Mouse (Mus musculus) MN1 (cell line): ENCODE measurements around the gene Alg9.
"Not testable (repeated sequence)": the region's sequence is repeated elsewhere in the genome, so short reads cannot be mapped to it uniquely, and the experiment has no call there.

Experiments
- DNase-seq: peaks from one replicate; pipeline ENCODE4 v3.0.0-alpha.2; 2016; ENCODE audit warnings: low spot score

Gene Alg9

DNA sequence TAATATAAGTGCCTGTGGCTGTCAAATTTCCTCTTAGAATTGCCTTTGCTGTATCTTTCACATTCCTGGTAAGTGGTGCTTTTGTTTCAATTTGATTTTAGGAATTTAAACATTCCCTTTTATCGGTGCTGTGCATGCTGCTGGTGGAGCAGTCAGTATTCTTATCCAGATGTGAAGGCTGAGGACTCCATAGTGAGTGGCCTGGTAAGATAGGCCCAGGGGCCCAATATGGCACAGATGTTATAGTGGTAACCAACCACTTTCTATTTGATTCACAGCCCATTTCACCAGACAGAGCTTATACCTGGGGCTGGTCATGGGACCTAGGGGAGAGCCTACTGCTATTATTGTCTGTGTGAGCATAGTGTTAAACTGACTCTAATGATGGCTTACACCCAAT, 41.7 kb downstream of the Alg9 start:
- no peak for DNase-seq

DNA sequence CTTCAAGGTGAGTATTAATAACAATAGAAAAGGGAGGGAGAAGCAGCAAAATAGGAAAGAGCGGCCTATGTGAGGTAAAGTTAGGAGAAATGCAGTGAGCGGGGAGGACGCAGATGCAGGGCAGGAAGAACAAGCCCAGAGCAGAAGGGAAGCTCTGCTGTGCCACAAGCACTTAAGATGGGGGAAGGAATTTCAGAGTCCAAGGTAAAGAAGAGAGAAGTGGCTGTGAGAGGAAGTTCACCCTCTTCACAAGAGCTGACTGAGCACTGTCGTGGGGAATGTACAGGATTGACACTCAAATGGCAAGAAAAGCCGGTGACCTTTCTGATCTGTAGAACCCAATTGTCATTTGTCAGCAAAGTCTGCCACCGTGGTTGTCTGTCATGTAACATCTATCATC, 43.2 kb downstream of the Alg9 start:
- DNase-seq: no peak

DNA sequence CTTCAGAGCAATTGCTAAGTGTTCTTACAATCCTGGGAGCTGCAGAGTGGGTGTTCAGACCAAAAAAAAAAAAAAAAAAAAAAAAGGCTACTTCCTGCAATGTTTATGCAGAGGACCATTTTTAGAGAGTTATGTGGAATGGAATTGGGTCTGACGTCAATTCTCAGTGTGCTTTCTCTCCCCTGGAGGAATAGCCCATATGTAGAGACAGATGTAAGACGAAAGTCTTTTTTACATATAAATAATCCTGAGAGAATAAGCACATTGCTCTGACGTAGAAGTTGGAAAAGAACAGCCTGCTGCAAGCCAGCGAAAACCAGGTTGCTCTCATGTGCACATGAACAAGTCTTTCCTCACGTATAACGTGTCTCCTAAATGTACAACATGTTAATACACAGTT, 44.9 kb downstream of the Alg9 start:
- DNase-seq: no peak

DNA sequence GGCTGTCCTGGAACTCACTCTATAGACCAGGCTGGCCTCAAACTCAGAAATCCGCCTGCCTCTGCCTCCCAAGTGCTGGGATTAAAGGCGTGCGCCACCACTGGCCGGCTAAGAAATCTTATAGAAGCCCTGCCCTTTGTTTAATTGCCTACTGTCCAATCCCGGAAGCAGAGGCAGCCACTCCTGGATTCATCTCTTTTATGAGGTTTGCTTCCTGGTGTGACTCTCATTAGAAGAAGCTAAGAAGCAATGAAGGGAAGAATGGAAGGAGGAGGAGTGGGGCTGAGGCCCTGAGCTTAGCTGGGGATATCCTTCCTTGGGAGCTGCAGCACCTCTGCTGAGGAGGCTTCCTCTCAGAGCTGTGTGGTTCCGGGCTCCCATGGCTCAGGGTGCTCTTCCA, 46.8 kb downstream of the Alg9 start:
- DNase-seq: no peak

DNA sequence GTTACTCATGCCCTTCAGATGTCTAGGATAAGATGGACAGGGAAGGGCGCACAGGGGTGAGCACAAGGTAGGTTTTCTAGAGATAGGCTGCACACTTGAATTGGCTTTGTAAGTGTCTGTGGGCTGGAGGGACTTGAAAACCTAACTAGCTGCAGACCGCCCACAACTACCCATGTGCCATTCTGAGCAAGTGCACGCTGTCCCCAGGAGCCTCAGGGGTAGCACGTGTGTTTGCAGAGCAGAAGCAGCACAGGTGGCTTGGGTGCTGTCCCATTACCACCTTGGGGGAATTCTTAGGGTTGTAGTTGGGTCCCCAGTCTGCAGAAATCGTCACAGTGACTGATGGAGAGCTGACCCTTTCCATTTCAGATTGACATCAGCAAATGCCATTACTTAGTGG, 47.4 kb downstream of the Alg9 start:
- DNase-seq: no peak

DNA sequence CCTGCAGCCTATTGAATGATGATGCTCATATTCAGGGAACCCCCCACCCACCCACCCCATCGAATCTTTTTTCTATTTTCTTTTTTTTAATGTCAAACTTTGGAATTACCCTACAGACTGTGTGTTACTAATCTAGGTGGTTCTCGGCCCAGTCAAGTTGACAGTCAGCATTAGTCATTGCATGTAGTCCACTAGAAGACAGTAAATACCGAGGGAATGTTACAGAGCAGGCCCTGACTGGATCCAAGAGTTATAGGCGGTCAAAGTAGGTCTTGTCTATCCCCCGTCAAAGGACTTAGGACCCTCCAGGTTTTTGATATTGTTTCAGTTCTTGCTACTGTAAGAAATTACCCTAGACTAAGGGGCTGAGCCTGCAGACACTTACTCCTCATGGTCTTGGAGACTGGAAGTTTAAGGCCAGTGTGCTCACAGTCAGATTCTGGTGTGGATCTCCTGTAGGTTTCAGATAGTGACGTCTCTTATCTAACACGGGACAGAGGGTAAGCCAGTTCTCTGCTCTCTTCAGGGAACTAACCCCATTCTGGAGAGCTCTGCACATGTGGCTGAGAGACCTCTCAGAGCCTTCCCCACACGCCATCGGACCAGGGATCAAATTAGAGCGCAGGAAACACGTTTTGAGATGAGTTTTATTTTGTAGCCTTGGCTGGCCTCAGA, 49.1 kb downstream of the Alg9 start:
- no peak for DNase-seq

DNA sequence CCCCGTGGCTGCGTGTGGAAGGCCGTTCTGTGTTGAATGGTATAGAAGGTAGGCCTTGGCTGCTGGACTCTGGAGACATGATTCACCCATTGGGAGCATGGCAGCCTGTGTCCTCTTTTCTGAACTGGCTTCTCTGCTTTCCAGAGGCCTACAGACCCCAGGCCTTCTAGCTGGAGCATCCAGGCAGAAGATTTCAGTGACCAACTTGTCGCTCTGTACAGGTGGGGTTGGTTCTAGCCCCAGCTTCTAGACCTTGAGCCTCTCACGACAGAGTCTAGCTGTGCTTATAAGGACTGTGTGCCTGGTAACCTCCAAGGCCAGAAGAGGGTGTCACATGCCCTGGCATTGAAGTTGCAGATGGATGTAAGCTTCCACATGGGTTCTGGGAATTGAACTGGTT, 56.7 kb downstream of the Alg9 start:
- no peak for DNase-seq

DNA sequence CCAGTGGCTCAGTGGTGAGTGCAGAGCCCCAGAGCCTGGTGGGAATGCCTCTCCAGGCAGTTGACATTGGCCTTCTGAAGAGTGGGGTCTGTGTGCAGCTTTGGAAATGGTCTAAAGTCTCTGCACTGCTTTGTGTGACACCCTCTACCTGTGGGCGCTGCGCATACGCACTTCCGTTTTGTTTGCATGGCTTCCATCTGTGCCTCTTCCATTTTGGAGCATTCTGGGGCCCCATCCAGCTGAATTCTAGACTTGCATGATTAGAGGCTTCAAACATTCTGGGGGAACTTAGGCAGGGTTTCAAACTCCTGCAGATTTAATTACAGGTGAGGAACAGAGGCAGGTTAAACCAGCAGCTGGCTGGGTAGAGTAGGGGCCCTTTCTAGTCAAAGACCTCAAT, 57.3 kb downstream of the Alg9 start:
- no peak for DNase-seq

DNA sequence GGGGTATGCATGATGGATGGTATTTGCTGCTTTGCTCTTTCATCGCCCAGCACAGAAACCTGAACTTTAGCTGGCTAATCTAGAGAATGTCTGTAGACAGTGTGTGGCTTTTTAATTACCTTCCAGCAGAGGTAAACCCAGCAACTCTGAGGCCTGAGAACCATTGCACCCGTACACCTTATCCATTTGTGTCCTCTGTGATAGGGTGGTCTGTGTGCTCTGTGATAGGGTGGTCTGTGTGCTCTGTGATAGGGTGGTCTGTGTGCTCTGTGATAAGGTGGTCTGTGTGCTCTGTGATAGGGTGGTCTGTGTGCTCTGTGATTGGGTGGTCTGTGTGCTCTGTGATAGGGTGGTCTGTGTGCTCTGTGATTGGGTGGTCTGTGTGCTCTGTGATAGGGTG, 57.8 kb downstream of the Alg9 start:
- DNase-seq: not testable (repeated sequence)

DNA sequence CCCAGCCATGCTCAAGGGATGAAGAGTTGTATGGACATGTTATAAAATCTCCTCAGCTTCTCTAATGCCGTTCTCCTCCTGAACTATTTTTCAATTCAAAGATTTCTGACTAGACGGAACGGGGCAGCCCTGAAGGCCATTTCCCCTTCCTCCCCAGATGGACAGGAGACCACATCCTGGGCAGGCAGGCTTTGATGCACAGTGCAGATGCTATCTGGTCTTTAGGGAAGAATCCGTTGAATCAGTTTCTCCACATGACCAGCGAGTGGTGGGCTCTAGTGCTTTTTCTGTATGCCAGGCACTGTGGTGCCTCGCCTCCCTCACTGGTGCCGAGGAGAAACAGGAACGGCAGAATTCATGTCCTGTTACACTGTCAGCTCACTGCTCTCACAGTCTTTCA, 59.0 kb downstream of the Alg9 start:
- DNase-seq: no peak

DNA sequence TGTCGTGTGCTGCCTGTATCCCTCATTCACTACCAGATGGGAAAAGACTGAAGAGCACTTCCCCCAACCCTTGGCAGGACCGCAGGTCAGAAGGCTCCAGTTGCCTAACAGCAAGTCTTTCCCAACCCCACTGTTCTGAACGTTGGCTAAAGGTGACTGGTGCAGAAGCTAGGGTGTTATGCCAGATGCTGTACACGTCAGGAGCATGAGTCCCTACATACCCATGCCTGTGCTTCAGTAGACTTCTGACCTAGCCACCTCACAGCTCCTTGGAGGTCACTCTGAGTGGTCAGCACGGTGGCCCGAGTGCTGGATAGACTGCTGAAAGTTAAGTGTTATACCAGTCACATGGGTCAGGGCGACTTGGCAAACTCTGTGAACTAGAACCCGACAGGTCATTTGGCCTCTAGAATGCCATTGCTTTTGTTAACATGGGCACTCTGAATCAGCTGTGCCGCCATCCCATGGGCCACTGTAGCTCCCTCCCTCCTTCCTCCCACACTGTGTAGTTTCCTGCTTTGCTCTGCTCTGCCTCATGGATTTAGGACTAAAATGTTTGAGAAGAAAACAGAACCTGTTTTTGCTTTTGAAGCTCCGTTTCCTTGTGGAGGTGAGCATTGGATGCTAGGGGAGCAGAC, 60.4 kb downstream of the Alg9 start:
- no peak for DNase-seq

DNA sequence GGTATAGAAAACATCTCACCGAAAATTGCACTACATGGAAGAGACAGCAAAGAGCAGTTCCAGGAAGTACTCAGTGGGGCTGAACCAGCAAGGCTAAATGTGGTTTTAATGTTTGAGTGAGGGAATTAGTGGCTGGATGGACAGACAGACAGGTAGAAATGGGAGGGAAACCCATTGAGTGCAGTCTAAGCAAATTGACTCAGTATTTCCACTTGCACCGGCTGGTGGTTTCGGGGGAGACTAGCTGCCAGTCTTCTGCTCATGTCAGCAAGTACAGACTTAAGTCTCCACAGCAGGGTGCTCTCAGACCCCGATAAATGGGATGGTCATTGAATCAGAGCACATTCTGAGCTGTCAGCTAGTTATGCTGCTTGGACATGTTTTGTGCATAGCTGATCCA, 61.3 kb downstream of the Alg9 start:
- no peak for DNase-seq

DNA sequence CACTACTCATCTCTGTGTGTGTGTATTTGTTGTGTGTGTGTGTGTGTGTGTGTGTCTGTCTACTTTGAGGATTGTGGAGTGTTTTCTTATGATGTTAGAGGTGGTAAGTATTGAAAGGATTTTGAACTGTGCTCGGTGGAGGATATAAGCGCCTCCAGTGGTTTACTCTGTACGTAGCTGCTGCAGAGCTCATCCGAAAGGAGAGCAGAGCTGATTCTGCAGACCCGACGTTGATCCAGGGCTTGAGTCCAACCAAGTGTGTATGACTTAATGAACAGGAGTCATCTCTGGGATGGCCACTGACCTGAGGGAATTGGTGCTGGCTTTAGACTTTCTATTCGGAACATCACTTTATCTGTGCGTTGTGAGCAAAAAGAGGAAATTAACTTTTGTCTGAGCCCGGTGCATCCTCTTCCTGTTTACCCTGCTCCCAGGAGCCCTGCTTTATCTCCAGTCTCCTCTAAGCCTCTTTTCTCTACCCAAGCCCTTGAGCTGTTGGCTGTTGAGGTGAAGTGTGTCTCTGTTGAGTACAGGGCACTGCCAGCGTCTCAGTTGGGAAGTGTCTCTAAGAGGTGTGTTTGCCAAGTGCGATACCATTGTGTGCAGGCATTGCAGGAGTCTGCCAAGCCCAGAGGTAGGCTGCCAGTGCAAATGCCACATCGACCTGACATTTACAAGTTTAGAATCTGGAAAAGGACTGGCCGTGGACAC, 66.4 kb downstream of the Alg9 start:
- DNase-seq: no peak

DNA sequence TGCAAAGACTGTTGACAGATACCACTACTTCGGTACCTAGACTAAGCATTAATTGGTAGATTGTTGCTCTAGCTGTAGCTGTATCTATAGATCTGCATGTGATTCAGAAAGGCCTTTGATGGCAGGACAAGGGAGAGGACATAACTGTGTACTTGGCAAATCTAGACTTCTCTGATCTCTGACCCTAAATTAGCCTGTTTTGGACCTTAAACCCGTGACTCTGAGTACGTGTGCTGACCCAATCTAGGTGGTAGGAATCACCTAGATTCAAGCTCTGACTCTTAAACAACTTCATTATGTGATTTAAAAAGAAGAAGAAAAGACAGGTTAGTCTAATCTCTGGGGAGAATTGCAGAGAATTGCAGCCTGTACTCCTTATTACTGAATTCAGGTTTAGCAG, 70.3 kb downstream of the Alg9 start, which contains the start of gene Ppp2r1b:
Gene Ppp2r1b (plus strand): TSS at position 221 of the 400 bp plus-strand sequence.
- DNase-seq: no peak

DNA sequence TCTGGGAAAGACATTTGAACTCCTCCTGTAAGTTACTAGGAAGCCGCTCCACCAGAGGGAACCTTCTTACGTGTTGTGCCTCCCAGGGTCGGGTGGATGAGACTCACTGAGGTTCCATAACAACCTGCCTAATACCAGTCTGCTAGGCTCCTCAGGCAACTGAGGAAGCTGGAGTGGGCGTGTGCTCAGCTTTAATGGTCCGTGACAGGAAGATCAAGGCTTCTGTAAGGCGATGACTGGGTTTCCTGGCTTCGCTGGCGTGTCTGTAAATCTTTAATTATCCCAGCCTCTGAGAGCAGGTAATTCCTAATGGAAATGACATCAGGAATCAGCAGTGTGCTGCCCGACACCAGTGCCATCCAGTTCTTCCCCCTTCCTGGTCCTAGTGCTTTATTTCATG, 70.7 kb downstream of the Alg9 start:
- DNase-seq: peak; percentile 50

DNA sequence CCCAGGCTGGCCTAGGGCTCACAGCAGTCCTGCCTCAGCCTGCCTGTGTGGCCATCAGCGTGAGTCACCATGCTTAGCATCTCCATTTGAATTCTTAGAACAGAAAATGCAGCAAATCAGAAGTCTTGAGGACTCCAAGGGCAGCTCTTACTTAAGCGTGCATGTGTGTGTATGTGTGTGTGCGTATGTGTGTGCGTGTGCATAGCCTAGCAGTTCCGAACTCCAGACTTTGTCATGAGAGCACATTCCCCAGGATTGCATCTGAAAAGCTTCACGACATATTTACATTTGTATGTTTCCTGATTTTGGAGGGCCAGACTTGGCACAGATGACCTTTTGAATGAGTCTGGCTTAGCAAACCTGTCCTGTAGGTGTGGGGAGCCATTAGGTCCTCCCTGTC, 72.3 kb downstream of the Alg9 start:
- no peak for DNase-seq

DNA sequence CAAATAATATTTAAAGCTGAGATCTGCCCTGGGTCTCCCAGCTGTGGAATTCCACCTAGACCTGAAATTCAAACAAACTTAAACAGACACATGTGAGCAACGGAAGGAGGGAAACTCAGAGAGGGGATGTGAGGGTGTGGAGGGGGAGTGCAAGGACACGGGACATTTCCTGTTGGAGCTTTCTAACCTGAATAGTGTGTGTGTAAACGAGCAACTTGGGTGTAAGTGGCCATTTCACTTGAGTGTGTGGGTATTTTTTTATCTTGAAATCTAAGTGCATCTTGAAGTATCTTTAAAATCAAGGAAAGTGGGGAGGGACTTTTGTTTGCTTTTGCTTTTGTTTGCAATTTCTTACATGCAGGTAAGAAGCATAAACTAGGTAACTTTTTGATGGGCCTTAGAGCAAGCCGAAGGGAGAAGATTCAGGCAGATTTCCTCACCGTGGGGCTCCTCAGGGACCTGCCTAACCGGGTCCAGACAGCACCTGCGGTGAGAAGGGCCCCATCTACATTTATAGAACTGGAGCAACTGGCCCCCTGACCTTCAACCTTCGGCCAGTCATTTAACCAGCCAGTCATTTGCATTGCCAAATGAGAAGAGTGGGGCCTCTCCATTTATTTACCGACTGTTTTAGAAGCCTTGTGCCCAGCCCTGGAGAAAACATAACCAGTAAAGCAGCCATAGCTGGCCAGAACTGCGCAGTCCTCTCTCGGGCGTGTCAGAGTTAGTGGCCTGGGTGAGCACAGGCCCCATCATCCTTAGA, 73.0 kb downstream of the Alg9 start:
- DNase-seq: no peak

DNA sequence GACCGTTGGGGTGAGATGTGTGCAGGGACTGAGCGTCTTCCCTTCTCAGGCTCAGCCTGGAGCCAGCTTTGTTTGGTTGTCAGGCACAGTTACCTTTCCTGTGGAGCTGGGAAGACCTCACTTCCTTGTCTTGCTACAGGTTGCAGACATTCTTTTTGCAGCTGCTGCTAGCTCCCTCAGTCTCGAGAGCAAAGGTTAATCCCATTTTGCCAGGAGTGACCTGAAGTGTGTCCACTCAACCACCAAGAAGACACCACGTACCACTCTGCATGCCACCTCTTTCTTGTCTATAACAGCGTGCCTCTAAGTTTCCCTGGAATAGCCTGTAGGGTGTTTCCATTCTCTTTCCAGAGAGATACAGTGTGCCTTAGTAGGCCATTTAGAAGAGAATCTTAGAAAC, 74.0 kb downstream of the Alg9 start:
- no peak for DNase-seq

DNA sequence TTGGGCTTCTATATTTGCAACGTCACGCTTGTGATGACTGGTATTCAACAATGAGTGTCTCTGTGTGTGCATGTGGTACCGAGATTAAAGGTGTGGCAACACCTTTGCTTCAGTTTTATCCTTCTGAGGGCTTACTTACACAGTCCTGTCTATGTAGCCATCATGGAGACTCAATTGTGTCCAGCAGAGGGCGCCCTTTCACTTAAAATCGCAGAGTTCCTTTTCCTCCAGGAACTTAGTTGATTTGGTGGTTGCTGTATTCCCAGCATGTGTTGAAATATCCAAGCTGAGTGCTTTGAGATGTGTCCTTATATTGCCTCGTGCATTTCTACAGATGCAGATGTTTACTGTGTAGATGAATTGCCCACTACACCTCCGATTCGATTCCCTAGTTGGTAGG, 74.4 kb downstream of the Alg9 start:
- peak; percentile 89 for DNase-seq

DNA sequence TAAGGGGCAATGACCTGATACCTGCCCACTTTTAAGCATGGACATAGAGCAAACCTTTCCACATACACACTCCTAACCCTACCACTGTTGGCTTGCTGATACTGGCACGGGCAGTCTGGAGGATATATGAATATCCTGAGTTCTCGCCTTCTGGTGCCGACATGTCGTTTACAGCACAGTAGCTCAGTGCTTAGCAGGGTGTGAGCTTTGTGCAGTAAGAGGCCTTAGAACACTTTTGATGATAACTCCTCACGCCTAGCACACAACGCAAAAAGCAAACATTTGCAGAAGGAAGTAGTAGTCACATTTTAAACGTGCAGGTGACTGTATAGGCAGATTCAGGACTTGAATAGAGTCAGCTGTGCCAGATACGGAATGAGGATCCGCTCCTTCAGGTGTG, 74.9 kb downstream of the Alg9 start:
- no peak for DNase-seq

DNA sequence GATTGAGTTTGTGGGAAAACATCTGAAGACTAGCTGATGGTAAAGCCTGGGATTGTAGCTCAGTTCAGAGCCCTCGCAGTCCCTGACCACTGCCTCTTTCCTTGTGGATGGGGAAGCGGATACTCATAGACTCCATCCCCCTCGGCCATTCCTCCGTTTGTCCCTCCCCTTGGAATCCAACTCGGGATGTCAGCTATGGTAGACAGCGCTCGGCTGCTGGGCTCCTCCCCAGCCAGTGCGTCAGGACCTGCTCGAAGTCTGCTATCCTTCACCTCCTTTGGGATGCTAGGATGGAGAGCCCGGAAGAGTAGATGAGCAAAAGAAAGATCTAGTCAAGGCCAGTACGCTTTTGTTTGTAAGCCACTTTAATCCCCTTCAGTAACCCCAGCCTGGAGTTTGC, 75.5 kb downstream of the Alg9 start:
- no peak for DNase-seq

DNA sequence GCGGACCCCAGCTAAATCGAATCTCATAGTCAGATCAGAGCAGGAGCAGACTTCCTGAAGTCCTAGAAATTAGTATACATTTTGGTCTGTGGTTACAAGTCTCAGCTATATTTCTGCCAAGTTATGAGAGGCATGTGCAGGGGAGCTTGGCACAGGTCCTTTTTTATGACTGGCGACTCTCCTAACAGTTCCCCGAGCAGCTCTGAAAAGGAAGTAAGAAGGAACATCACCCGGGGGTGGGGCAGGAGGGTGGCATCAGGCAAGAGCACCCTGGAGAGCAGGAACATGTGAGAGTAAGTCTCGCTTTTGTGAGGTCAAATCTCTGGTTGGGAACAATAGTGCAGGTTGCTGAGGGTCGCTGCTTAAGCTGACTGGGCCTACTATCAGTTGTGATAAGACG, 75.9 kb downstream of the Alg9 start:
- no peak for DNase-seq
